Mouse (Mus musculus) naive thymus-derived CD4-positive, alpha-beta T cell, adult 5 months (primary cell): ENCODE data around the gene Arf5. TPM values are rescaled to one million over a fixed set of nuclear protein-coding genes. Genes with fewer than 3 reads are reported as not detected.

Source experiments
- polyA plus RNA-seq: library from polyadenylated mRNA; unstranded; fragments of 100-300 nt; shearing (Covaris generic); gene quantifications from one replicate; pipeline ENCODE4 v1.2.1, GENCODE M21; 2017

Gene Arf5
- polyA plus RNA-seq, result 305 TPM

DNA sequence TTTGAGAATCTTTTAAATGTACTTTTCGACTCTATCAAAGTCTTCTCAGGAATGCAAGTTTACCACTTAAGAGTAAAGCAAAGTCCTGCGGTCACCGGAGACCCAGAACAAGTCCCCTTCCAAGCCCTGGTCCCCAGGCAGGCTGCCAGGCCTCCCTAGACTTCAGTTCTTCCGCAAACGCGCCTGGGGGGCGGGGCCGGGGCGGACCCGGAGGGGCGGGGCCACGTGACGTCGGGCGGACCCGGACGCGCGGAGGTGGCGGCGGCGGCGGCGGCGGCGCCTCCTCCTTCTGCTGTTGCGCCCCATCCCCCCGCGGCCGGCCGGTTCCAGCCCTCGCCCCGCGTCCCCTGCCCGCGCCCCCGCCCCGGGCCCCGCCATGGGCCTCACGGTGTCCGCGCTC is at the start of gene Arf5:
TSS of gene Arf5 (plus strand) at position 248 of the 400 bp plus-strand sequence.

DNA sequence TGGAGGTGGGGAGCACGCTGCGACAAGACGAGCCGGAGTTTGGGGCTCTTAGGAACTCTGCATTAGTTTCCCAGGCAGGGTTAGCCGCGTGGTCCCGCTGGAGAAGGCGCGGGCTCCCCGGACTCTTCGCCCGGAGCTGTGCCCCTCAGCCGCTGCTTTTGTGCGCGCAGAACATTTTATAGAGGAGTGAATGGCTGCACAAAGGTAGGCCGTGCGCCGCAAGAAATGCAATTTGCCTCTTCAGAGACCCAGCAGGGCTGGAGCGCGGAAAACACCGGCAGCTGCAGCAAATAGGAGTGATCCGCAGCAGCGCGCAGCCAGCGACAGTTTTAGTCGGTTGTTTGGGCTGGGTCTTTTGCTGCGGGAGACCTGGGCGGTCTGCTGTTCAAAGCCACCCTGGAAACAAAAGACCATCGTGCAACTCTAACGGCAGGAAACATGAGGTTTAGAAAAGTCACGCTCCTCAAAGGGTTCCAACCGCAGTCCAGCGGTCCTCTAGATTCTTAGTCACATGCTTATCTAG is 25.6 kb upstream of the Arf5 start, which contains the start of gene Zfp800:
TSS of gene Zfp800 (minus strand) at position 325 of the 523 bp plus-strand sequence.

GRCm38 (mm10) chr6:28427096-28427839 is 3.9 kb downstream of the Arf5 start, which contains the start of gene Fscn3:
Gene Fscn3 (plus strand): TSS chr6:28427789.

GRCm38 (mm10) chr6:28428290-28428689 is 4.9 kb downstream of the Arf5 start, which contains the start of gene Gcc1:
Gene Gcc1 (minus strand): TSS chr6:28428390.

GRCm38 (mm10) chr6:28449253-28449652 is 25.9 kb downstream of the Arf5 start, which contains the start of gene Pax4:
Gene Pax4 (minus strand): TSS chr6:28449353.

DNA sequence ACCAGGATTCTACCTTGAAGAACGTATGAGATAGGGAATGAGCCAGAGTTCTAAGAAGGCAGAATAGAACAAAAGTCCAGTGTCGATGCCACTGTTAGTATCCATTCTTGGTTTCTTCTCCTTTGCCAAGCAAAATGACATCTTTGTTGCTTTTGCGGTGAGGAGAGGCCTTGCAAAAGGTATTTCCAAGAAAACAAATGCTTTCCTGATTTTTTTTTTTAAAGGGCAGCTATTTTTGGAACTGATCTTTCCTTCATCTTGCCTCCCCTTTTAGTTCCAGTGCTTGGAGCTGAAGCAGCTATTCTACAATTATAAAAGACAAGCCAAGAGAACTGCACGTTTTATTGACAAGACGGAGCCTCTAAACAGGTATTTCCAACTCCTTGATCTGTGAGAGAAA is 51.5 kb downstream of the Arf5 start, which contains the start of gene Snd1:
TSS of gene Snd1 (plus strand) at position 301 of the 400 bp plus-strand sequence.

Other genes starting within 250 kb of the Arf5 start
- 54.1 TPM for gene Zfp800, start 25.6 kb upstream of the Arf5 start, polyA plus RNA-seq
- gene Fscn3, start 4.2 kb downstream of the Arf5 start, polyA plus RNA-seq, result not detected
- gene Gcc1, start 4.8 kb downstream of the Arf5 start, polyA plus RNA-seq, result 19.7 TPM
- not detected for gene Pax4, start 25.8 kb downstream of the Arf5 start, polyA plus RNA-seq
- 103 TPM for gene Snd1, start 51.6 kb downstream of the Arf5 start, polyA plus RNA-seq